In the genomic region with DNA sequence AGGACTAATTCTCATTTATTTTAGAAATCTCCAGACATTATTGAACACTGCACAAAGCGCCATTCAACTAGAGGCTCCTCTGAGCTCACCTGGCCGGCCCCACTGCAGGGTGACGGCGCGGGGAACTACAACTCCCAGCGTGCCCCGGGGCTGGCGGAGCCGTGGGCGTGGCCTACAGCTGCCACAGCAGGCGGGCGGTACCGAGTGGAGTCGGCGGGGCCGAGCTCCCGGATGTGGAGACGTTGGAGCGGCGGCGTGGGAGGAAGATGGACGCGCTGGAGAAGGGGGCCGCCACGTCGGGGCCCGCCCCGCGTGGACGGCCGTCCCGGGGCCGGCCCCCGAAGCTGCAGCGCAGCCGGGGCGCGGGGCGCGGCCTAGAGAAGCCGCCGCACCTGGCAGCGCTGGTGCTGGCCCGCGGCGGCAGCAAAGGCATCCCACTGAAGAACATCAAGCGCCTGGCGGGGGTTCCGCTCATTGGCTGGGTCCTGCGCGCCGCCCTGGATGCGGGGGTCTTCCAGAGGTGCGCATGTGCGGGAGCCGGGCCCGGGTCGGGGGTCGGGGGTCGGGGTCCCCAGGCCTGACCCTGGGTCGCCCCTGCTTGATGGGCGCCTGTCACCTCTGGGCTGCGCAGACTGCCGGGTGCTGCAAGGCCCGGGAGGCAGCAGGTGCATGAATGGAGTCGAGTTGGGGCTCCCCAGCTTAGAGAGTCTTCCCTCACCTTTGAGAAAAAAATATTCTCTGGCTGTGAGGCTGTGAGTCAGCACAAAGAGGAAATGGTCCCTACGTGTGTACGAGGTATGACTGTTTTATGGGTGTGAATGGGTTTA, we compare ENCODE assay signal across 8 mouse cellular contexts. TPM values are rescaled to one million over a fixed set of nuclear protein-coding genes. Genes with fewer than 3 reads are reported as not detected.
DNase-seq lines count a peak whose midpoint lies in the region; ATAC-seq and TF ChIP-seq lines count a peak whose summit lies in the region.

A gene (plus strand): TSS at position 180 of the 827 bp plus-strand sequence.

- TF ChIP-seq EP300 in heart, postnatal 0 days (IDR thresholded peaks at IDR 0.05; ENCODE audit: low read depth): no peak
- no peak for TF ChIP-seq EP300 in liver, postnatal 0 days (IDR thresholded peaks at IDR 0.05; ENCODE audit: low read depth)

- H3K9ac ChIP-seq in forebrain, embryonic 12.5 days: peak within 1 kb of the TSS; percentile 89
- H3K9ac ChIP-seq in heart, postnatal 0 days (replicated peaks; ENCODE audit: low read depth, low read length): peak within 1 kb of the TSS; percentile 85
- peak within 1 kb of the TSS; percentile 81 for H3K9ac ChIP-seq in liver, postnatal 0 days (replicated peaks)
- peak within 1 kb of the TSS; percentile 80 for H3K9ac ChIP-seq in neural tube, embryonic 14.5 days (replicated peaks; ENCODE audit: low read depth, low read length)

- TF ChIP-seq CTCF in E14TG2a.4 (conservative IDR thresholded peaks at IDR 0.05; ENCODE audit: low read length): no peak
- TF ChIP-seq CTCF in heart, postnatal 0 days (IDR thresholded peaks at IDR 0.05; ENCODE audit: low read depth): no peak
- TF ChIP-seq CTCF in liver, postnatal 0 days (IDR thresholded peaks at IDR 0.05; ENCODE audit: low read depth): no peak

- DNase-seq in c-Kit-positive CD71-positive TER-119-positive erythroid progenitor cells, embryonic 14.5 days (ENCODE audit: low spot score): peak; percentile 79
- DNase-seq in heart, postnatal 0 days (ENCODE audit: low spot score): peak; percentile 80
- DNase-seq in large intestine, adult 2 months (ENCODE audit: low read depth, low spot score): peak; percentile 76
- peak; percentile 95 for DNase-seq in liver, postnatal 0 days
- peak; percentile 95 for DNase-seq in testis, postnatal 10 days (ENCODE audit: low spot score)

- H3K4me1 ChIP-seq in E14TG2a.4 (replicated peaks; ENCODE audit: low read depth, low read length): peaks cover 87% of the 10 kb centered on the region
- H3K4me1 ChIP-seq in forebrain, embryonic 12.5 days: peaks cover 26% of the 10 kb centered on the region
- H3K4me1 ChIP-seq in heart, postnatal 0 days (ENCODE audit: control insufficient read depth, insufficient read depth): peaks cover 3% of the 10 kb centered on the region; the same call in 1 of the 2 replicates
- peaks cover 17% of the 10 kb centered on the region for H3K4me1 ChIP-seq in liver, postnatal 0 days (ENCODE audit: insufficient read depth)
- H3K4me1 ChIP-seq in neural tube, embryonic 14.5 days (ENCODE audit: control insufficient read depth, insufficient read depth, low read length): peaks cover 16% of the 10 kb centered on the region

- no peaks in the 10 kb centered on the region for H3K27me3 ChIP-seq in E14TG2a.4 (ENCODE audit: insufficient read depth, low read length)
- peaks cover 27% of the 10 kb centered on the region for H3K27me3 ChIP-seq in forebrain, embryonic 12.5 days
- no peaks in the 10 kb centered on the region for H3K27me3 ChIP-seq in heart, postnatal 0 days (ENCODE audit: control insufficient read depth, insufficient read depth, low read length)
- no peaks in the 10 kb centered on the region for H3K27me3 ChIP-seq in liver, postnatal 0 days (ENCODE audit: insufficient read depth, low read length)
- H3K27me3 ChIP-seq in neural tube, embryonic 14.5 days (ENCODE audit: control insufficient read depth, insufficient read depth, low read length): no peaks in the 10 kb centered on the region

- peak within 1 kb of the TSS; percentile 92 for H3K4me3 ChIP-seq in E14TG2a.4 (replicated peaks; ENCODE audit: low read length)
- peak within 1 kb of the TSS; percentile 91 for H3K4me3 ChIP-seq in forebrain, embryonic 12.5 days (replicated peaks)
- peak within 1 kb of the TSS; percentile 89 for H3K4me3 ChIP-seq in heart, postnatal 0 days (ENCODE audit: low read depth, low read length)
- H3K4me3 ChIP-seq in liver, postnatal 0 days (ENCODE audit: low read depth, low read length): peak within 1 kb of the TSS; percentile 70
- H3K4me3 ChIP-seq in neural tube, embryonic 14.5 days (ENCODE audit: low read depth, low read length): peak within 1 kb of the TSS; percentile 84

- peaks cover 40% of the 10 kb centered on the region for H3K36me3 ChIP-seq in E14TG2a.4 (ENCODE audit: insufficient read depth, low read length)
- H3K36me3 ChIP-seq in forebrain, embryonic 12.5 days (replicated peaks): peaks cover 5% of the 10 kb centered on the region; the same call in 1 of the 2 replicates
- H3K36me3 ChIP-seq in heart, postnatal 0 days (replicated peaks; ENCODE audit: control insufficient read depth, insufficient read depth, low read length): peaks cover 19% of the 10 kb centered on the region
- peaks cover 37% of the 10 kb centered on the region for H3K36me3 ChIP-seq in liver, postnatal 0 days (replicated peaks; ENCODE audit: insufficient read depth, low read length)
- H3K36me3 ChIP-seq in neural tube, embryonic 14.5 days (ENCODE audit: control insufficient read depth, insufficient read depth, low read length): 0 out of 2 replicates have a peak, but pooled peaks cover 3% of the 10 kb centered on the region

- H3K27ac ChIP-seq in forebrain, embryonic 12.5 days: peak within 1 kb of the TSS; percentile 79
- H3K27ac ChIP-seq in heart, postnatal 0 days (ENCODE audit: low read depth): peak within 1 kb of the TSS; percentile 89
- H3K27ac ChIP-seq in liver, postnatal 0 days (ENCODE audit: low read depth): peak within 1 kb of the TSS; percentile 94
- peak within 1 kb of the TSS; percentile 80 for H3K27ac ChIP-seq in neural tube, embryonic 14.5 days (ENCODE audit: low read depth, low read length)

- 2% methylated on average over 45 of the region's 68 CpGs for WGBS in forebrain, embryonic 12.5 days
- 2% methylated on average over 63 of the region's 68 CpGs for whole genome bisulfite sequencing in heart, postnatal 0 days
- 2% methylated on average over 64 of the region's 68 CpGs for WGBS in large intestine, adult 2 months
- WGBS in liver, postnatal 0 days (ENCODE audit: insufficient replicate concordance): under 1% methylated on average over 58 of the region's 68 CpGs
- 1% methylated on average over 63 of the region's 68 CpGs for WGBS in neural tube, embryonic 14.5 days

- ATAC-seq in forebrain, embryonic 12.5 days (ENCODE audit: low FRiP score): peak; percentile 97
- peak; percentile 95 for ATAC-seq in heart, postnatal 0 days (ENCODE audit: insufficient read depth, low read depth)
- peak; percentile 88 for ATAC-seq in liver, postnatal 0 days
- peak; percentile 93 for ATAC-seq in neural tube, embryonic 14.5 days (ENCODE audit: low read depth)

- H3K4me2 ChIP-seq in forebrain, embryonic 12.5 days: peak within 1 kb of the TSS; percentile 70
- H3K4me2 ChIP-seq in heart, postnatal 0 days (ENCODE audit: low read depth, low read length): peak within 1 kb of the TSS; percentile 91
- peak within 1 kb of the TSS; percentile 69 for H3K4me2 ChIP-seq in liver, postnatal 0 days (ENCODE audit: low read depth, low read length)
- H3K4me2 ChIP-seq in neural tube, embryonic 14.5 days (ENCODE audit: low read depth, low read length): peak within 1 kb of the TSS; percentile 68

- no peaks in the 10 kb centered on the region for H3K9me3 ChIP-seq in E14TG2a.4 (ENCODE audit: low read length)
- H3K9me3 ChIP-seq in forebrain, embryonic 12.5 days: no peaks in the 10 kb centered on the region
- no peaks in the 10 kb centered on the region for H3K9me3 ChIP-seq in heart, postnatal 0 days (replicated peaks; ENCODE audit: control insufficient read depth, low read length)
- H3K9me3 ChIP-seq in liver, postnatal 0 days (ENCODE audit: low read length): no peaks in the 10 kb centered on the region
- H3K9me3 ChIP-seq in neural tube, embryonic 14.5 days (ENCODE audit: control insufficient read depth, low read length): no peaks in the 10 kb centered on the region

RNA-seq across cellular contexts. Expression of the gene that starts here (rescaled TPM):
- 117 and 119 TPM in 2 replicates for polyA plus RNA-seq in forebrain, embryonic 12.5 days (2016; fragmentation: Nextera tagmentation; extraction: Ambion mirVana)
- total RNA-seq in heart, postnatal 0 days (2014; rRNA removed; ENCODE audit: low replicate concordance): 26.0 and 30.0 TPM in 2 replicates
- 47.5 and 48.0 TPM in 2 replicates for polyA plus RNA-seq in heart, postnatal 0 days (2015; fragmentation: Nextera tagmentation; extraction: Ambion mirVana)
- polyA plus RNA-seq in large intestine, adult 2 months (2012; rRNA removed): 35.8 and 35.9 TPM in 2 replicates
- polyA plus RNA-seq in liver, postnatal 0 days (2015; fragmentation: Nextera tagmentation; extraction: Ambion mirVana): 107 and 121 TPM in 2 replicates
- 181 and 199 TPM in 2 replicates for polyA plus RNA-seq in neural tube, embryonic 14.5 days (2014; fragmentation: Nextera tagmentation; extraction: Ambion mirVana)

Comparison
In these comparisons a context has a peak if more than half of its experiments do, and no peak if none do; other contexts are left out.
1. Peak in every context shown above with its lines: DNase-seq, ATAC-seq, H3K4me3 ChIP-seq and H3K27ac ChIP-seq.